Mouse (Mus musculus) retina, postnatal 1 day (tissue): ENCODE results near the gene Kifc3.
A peak's percentile ranks its signal among the peaks of the same experiment; 100 is the strongest.
"Not testable (repeated sequence)": the region's sequence is repeated elsewhere in the genome, so short reads cannot be mapped to it uniquely, and the experiment has no call there.

ENCODE experiments used
- DNase-seq: peaks from one replicate; pipeline ENCODE4 v3.0.0-alpha.2; 2012

The Kifc3 gene

DNA sequence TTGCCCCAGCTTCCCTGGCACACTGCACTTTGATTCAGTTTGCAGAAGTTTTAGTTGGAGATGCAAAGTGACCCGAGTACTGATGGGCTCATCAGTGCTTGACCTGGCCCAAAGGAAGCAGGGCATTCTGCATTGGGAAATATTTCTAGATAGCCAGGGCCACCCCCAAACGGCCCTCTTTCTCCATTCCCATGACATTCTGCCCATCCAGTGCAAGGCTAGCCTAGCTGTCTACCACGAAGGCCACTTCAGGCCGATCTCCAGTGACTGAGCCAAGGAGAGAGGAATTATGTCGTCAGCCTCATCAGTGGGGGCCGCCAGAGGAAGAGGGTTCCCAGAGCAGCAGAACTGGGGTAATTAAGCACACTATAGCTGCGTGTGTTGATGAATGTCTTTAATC lies 1.1 kb downstream of the Kifc3 start:
- DNase-seq = no peak

DNA sequence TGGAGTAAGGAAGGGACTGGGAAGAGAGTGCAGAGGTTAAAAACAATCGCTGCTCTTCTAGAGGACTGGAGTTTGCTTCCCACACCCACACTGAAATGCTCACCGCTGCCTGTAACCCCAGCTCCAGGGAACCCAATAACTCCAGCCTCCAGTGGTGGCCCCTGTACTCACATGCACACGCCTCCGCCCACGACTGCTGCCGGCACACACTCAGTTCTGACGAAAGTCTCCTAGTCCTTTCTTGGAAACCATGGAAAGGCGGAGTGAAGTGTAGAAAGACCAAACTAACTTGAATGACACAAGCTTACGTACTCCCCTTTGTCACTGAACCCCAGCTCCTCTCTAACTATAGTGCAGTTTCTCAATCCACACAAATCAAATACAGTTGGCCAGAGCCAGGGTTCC lies 2.6 kb downstream of the Kifc3 start:
- no peak for DNase-seq

DNA sequence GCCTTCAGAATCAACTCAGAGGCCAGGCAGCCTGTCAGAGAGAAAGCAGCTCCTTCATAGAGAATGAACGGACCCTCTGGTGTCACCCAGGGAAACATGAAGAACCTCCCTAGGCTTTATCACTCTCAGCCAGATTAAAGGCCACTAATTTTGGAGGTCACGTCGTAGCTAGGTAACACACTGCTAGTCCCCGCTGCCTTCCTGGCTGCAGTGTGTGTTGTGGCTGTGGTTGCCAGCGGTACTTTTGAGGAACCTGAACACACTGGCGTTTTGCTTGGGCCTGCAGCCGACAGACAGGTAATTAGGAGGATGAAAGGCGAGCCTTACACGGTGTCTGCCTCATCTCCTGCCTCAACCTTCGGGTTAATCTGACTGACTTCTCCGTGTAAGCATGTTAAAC lies 6.9 kb downstream of the Kifc3 start:
- no peak for DNase-seq

DNA sequence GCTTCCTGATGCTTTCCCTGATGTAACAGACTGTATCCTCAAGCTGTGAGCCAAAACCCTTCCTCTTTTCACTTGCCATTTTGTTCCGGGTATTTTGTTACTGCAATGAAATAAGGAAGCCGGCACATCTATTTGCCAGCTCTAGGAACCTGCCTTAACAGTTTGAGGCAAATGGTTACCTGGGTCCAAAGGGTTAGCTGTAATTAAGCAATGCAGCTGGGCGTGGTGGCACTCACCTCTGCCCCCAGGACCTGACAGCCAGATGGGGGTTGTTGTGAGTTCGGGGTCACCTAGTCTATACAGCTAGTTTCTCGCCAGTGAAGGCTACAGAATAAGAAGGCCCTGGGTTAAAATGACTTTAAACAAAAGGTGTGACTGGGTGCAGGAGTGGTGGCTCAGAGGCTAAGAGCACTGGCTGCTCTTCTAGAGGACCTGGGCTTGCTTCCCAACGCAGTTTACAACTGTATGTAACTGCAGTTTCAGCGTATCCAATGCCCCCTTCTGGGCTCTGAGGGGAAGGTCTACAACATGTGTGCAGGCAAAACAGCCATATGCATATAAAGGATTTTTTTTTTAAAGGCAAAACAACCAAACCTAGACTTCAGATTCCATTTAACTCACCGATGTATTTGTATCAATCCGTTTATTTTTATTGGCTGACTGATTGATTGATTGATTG lies 11.0 kb downstream of the Kifc3 start:
- no peak for DNase-seq

DNA sequence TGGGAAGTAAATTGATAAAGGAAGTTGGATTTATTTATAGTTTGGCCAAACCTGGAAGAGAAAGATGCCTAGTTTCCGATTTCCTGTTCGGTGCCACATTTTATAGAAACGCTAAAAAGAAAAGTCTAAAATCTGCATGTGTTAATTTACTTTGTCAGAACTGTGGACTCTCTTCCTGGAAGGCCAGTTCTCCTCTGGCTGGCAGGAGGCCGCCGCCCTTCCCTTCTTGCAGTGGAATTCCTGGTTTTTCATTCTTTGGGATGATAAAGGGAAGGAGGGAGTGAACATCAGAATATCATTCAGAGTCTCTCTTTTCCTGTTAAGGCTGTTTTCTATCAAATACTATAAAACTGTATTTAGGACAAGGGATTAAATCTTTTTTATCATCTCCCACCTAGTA lies 15.0 kb downstream of the Kifc3 start:
- DNase-seq = no peak

DNA sequence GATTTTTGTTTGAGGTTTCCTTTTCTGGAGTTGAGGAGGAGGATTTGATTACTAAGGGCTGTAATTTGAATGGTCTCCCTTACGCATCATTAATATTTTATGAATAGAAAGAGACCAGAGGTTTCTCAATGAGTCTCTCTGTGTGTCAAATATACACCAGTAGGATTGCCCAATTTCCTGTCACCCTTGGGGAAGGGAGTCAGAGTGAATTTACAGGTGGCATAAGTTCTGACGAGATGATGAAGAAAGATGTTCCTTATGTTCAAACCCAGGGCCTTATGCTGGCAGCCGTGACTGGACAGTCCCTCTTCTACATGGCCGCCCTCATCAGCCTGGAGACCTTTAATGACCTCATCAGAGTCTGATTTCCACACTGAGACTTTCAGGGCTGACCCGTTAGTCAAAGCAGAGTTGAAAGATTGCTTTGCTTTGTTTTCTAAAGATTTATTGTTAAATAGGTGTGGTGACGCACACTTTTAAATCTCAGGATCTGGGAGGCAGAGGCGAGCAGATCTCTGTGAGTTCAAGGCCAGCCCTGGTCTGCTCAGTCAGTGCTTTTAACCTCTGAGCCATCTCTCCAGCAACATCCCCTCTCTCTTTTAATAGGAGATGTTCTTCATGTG lies 16.6 kb downstream of the Kifc3 start:
- no peak for DNase-seq

DNA sequence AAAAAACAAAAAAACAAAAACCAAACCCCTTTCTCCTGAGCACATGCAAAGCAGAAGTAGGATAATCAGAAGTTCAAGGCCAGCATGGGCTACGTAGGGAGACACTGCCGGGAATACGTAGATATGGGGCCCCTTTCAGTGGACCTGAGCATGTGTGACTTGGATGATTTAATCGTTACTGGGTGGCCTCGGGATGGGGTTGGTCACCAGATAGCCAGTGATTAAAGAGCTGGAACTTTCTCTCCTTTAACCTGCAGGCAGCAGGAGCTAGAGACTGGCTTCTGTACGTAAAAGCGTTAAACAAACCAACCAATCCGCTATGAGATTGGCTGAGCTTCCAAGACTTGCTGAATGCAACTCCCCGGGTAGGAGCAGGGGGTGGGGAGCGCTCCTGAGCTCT lies 17.5 kb downstream of the Kifc3 start:
- DNase-seq = no peak

DNA sequence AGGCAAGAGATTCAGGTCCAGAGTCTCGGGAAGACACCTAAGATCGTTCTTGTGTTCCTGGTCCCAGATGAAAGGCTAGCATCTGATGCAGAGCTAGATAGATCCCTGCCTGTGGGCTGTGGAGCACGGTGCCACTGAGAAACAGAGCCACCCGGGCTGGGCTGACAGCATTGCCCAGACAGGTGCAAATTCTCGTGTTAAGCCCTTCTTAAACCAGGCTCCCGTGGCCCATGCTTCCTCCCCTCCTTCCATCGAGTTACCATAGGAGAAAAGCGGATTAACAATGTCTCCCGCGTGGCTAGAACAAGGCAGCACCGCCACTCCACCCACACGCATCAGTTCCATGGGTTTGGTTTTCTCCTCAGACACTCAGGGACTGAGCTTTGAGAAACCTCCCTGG lies 18.4 kb downstream of the Kifc3 start:
- peak; percentile 51 for DNase-seq

DNA sequence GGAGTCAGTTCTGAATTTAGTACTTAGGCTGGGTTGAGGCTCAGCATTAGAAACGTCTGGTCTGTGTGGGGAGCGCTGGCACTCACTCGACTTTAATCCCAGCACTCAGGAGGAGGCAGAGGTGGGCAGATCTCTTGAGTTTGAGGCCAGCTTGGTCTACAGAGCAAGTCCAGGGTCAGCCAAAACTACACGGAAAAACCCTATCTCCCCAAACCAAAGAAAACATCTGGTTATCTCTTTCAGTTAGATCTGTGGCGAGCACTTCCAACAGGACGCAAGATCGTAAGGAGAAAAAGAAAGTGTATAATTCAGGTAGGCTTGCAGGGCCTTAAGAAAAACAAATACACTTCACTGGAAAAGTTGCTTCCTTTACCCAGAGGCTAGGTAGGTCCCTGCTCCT lies 20.8 kb downstream of the Kifc3 start:
- no peak for DNase-seq

DNA sequence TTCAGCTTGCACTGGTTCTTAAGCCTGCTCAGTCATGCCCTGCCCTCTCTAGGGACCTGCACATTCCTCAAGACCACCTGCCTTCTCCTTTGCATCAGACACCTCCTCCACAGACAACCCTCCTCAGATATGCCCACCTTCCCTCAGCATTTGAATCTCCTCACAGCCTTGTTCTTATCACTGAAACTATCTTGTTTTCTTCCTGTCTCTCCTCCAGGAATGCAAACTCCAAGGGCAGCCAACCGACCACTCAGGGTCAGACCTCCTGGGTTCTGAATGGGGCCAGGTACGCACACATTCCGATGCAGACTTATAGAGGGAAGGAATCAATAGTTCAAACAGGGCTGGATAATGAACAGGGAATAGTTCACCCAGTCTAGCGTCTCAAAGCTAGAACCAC lies 24.4 kb downstream of the Kifc3 start:
- DNase-seq = no peak

DNA sequence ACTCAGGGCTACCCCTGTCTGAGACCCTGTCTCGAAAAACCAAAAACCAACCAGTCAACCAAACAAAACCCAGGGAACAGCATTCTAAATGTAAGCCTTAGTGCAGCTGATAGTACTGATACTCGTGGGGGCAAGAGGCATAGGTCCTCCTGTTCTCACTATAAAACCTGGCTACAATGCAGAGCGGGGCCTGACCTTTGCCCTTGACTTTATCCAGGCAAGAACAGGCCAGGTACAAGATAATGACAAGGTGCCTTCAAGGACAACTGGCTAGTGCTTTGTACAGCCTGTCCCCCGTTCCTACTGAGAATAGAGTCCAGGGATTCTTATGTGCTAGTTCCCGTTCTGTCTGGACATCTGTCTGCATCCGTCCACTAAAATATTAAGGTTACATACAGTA lies 25.6 kb downstream of the Kifc3 start:
- DNase-seq = no peak

DNA sequence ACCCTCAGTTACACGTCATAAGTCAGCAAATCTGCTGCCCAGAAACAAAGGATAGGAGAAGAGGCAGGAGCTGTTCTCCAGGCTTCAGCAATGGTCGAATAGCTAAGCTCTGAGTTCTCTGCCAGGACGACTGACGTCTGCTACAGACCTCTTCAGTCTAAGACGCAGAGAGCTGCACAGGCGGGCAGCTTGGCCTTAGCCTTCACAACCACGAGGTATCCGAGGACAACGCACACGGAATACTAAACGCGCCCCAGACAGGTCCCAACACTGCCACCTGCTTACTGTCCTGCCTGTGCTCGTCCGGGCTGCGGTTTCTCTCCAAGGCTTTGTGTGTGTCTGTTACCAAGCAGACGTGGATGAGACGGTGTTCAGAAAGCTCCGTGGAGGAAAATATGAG lies 26.8 kb downstream of the Kifc3 start:
- DNase-seq = no peak

DNA sequence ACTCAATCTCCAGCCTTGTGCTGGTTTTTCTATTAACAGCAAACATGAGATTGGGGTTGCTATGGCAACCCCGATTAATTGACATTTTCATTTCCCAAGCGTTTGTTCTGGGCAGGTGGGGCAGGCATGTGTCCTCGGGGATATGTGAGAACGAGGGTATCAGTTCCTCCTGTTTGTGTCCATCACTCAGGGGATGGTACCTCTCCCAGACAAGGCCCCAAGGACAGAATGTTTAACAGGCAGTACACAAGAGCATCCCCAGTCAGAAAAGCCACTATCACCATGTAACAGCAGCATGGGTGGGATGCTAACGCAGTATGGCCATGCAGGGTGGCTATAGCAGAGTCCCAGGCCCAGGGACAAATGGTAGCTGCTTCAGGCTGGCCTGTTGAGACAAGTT lies 27.3 kb downstream of the Kifc3 start:
- DNase-seq = no peak

DNA sequence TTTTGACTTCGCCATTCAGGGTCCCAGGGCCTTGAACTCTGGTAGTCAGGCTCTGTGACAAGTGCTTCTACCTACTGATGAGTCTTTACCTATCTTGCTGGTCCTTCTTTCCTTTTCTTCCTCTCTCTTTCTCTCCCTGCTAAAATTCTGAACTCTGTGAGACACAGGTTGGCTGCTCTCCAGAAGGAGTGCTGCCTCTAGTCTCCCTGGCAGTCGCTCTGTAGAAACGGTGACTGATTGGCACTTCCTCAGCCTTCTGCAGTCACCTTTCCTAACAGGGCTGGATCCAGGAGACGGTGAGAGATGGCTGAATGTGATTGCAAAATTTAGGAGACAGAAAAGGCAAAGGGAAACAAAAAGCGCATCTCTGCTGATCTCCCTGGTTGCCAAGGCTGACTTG lies 30.2 kb downstream of the Kifc3 start:
- DNase-seq = no peak

DNA sequence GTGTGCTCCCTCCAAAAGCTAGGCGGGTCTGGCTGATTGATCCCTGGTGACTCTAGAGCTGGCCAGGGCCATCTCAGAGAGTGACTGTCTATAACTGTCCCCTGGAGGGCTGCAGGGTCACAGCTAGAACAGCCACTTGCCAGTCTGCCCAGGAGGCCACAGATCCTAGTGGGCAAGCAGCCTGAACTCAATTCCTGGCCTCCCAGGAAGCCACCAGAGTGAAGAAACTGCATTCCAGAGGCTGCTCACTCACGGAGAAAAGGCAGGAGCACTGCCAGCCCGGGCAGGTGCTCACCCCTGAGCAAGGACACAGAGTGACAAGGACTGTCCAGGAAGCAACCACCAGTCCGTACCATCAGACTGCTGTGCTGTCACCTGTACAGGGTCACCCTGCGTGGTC lies 34.9 kb downstream of the Kifc3 start:
- DNase-seq = no peak

DNA sequence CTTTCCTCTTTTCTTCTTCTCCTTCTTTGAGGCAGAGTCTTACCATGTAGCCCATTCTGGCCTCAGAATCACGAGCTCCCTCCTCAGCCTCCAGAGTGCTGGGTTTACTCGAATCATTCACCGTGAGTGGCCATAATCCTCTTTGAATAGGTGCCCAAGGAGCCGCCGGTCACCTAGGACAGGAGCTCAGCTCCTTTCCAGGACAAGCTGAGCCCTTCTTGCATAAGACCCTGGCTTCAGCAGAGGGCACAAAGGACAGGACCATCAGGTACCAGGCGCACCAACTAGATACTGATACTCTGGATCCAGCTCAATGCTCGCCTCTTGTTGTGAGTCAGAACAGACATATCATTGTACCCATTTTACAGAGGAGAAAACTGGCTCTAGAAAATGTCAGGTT lies 36.2 kb downstream of the Kifc3 start:
- no peak for DNase-seq

DNA sequence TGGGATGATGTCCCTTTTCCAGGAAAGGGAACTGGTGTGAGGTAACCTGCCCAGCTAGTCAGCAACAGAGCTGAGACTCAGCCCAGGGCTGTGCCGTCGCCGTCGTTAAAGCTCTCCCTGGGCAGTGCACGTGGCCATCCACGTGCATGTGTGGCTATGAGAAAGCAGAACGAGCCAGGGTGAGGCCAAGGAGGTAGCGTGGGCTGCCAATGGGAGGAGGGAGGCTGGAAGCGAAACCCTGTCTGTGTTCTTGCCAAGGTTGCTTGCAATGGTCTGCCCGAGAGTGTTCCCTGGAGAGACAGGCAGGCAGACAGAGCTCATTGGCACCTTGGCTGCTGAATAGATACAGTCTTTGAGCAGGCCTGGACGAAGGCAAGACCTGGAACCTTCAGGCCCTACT lies 36.7 kb downstream of the Kifc3 start:
- DNase-seq = no peak

DNA sequence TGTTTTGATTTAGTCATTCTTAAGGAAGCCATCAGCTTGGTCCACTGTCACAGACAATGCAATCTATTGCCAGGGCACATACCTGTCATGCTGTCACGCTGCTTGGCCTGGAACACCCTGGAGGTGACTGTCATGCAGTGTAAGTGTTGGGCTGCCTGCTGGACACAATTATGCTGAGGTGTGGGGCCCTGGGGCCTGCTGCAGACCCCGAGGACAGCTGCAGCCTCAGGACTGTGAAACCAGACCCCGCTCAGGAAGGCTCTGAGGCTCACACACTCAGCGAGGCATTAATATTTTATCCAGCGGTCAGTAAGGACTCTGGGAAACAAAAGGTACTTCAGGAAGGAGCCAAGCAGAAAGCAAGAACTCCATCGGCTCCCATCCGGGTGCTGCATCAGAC lies 38.1 kb downstream of the Kifc3 start:
- no peak for DNase-seq

DNA sequence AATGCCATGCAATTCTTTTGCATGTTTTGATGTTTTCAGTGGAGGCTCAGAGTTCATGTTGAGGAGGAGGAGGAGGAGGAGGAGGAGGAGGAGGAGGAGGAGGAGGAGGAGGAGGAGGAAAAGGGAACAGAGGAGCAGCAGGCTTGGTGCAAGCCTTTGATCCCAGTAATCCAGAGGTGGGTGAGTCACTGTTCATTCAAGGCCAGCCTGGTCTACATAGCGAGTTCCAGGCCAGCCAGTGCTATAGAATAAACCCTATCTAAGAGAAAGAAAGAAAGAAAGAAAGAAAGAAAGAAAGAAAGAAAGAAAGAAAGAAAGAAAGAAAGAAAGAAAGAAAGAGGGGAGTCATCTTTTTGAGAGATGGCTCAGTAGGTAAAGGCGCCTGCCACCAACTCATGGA lies 38.6 kb downstream of the Kifc3 start:
- DNase-seq = not testable (repeated sequence)

DNA sequence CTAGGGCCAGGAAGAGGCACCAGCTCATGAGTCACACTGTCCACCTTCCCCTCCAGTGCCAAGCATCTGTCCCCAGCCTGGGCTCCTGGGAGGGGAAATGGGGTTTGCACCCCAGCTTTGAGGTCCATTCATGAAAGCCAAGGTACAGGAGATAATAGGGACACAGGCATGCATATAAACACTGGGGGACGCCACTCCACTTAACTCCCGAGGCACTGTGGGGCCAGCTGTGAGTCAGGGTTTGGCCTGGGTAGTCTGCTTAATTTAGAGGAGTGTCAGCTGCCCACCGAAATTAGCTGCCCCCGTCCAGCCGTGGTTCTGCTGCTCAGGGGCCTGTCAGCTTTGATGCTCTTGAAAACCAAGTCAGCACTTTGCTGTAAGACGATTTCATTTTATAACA lies 39.8 kb downstream of the Kifc3 start:
- DNase-seq = no peak

DNA sequence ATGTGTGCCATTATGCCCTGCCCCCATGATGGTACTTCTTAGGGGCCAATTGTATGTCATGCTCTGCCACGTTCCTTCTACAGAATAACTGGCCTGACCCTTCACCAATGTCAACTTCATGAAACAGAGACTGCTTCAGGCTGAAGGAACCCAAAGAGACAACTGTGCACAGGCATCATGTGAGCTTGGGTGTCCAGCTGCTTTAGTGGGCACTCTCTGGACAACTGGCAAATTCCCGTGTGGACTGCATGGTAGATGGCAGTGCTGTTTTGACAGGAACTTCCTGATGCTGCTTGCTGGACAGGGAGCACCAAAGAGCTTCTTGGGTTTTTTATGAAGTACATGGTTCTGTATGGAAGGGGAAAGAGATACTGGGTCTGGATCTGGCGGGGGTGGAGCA lies 43.3 kb downstream of the Kifc3 start:
- no peak for DNase-seq

DNA sequence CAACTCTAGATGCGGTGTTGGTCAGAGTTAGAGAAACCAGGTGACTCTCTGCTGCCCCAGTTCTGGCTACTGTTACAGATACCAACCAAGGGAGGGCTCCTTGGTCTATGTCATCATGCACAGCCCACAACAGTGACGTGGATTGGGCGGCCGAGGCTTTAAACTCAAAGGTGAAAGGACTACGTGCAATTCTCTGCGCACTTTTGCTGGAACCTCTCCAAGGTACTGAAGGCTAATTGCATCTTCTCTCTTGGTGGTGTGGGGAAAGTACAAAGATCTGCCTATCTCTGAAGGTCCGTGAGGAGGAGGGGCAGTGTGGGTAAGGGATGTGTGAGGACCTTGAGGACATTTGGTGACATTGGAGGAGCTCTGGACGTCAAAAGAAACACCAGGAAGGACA lies 44.0 kb downstream of the Kifc3 start:
- no peak for DNase-seq

DNA sequence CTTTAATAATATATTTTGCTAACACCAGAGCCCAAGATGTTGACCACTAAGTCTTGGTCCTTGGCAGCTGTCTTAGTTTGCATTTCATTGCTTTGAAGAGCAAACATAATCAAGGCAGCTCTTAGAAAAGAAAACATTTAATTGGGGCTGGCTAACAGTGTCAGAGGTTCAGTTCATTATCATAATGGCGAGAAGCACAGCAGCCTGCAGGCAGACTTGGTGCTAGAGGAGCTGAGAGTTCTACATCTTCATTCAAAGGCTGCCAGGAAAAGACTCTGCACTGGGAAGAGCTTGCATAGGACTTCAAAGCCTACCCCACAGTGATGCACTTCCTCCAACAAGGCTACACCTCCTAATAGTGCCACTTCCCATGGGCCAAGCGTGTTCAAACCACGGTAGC lies 45.5 kb downstream of the Kifc3 start:
- DNase-seq = no peak

DNA sequence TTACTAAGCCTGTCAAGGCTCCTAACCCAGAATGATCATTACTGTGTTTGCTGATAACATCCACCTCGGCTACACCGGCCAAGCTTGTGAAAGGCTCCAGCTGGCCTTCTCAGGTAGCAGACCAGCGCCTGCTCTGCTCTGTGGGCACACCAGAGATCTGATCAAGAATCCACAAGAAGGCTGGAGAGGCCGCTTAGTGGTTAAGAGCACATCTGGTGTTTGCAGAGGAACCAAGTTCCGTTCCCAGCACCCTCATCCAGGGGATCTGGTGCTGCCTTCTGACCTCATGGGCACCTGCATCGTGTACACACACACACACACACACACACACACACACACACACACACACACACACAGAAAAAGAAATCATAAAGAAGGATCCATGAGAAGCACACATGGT lies 46.5 kb downstream of the Kifc3 start:
- DNase-seq = no peak

DNA sequence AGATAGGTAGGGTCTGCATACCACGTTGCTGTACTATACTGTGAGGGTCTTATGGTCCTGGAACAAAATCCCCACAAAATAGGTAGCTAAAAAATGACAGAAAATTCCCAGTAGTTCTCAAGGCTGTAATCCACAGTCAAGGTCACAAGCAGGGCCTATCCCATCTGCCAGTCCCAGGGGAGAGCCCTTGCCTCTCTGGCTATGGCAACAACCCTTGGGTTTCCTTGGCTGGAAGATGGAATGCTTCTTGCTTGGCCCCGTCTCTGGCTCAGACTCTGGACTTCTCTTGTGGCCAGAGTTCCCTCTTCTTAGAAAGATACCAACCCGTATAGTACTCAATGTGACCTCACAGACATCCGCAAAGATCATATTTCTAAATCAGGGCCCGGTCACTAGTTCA lies 47.3 kb downstream of the Kifc3 start:
- DNase-seq = no peak
